Mouse (Mus musculus): Measurements from ENCODE around the gene Rai14.

DNA sequence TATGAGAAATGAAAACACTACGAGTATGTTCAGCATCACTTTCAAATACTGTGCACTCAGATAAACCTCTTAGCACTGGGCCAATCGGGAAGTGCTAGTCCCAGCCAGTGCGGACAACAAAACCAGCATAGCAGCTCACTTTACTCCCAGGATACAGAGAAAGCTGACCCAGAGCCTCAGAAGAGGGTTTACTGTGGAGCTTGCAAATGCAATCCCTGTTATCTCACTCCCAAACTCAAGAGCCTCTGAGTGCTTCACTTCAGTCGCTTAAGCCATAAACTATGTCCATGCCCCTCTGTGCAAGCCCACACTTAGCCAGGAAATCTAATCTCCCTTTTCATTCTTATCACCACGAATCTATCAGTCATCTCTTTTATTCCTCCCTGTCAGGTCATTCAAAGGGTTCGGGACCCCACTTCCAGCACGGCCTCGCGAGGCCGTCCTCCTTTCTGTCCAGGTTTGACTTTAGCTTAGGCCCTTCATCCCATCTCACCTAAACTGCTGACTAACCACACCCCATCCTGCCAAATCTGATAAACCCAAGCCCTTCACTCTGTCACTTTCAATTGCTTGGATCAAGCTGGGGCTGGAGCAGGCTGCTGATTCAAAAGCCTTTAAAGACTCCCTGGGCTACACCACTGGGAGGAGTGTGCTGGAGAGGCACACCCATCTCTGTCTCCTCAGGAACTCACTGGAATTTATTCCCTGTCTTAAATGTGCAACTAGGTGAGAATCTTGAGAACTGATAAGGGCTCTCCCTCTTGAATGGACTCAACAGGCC is 46.1 kb downstream of the Rai14 start:
- TF ChIP-seq POLR2A (IDR thresholded peaks at IDR 0.05; ENCODE audit: borderline replicate concordance, insufficient read depth, low read length), result no peak
- no peak for TF ChIP-seq CTCF (IDR thresholded peaks at IDR 0.05; ENCODE audit: borderline replicate concordance, insufficient read depth, low read depth, low read length)

All from cerebellum, adult 2 months (tissue).